Mouse (Mus musculus): ENCODE measurements around the gene Abr. TPM values are rescaled to one million over a fixed set of nuclear protein-coding genes. Genes with fewer than 3 reads are reported as not detected.

The Abr gene
- polyA plus RNA-seq, 1 experiment from 2014 or later, result 28.3 TPM

DNA sequence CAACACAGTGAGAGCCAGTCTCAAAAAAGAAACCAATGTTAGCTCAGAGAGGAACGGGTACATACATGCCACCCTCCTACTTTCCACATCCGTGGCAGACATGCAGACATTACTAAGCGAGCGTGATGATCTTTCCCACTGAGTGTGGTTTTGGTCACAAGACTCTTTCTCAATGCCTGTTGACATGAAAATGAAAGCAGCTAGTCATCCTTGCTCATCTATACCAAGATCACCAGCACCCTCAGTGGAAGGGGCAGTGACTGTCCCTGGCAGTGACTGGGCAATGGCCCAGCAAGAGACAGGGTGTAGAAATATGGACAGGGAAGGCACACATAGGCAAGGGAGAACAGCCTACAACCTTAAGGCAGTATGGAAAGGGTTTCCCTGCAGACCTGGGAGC, 142.4 kb downstream of the Abr start:
- peaks cover 34% of the 10 kb centered on the region for H3K4me1 ChIP-seq
- peaks cover 19% of the 10 kb centered on the region; the same call in 1 of the 2 replicates for H3K36me3 ChIP-seq
- no peak overlapping the region for H3K4me2 ChIP-seq
- no peak overlapping the region for H3K9ac ChIP-seq
- no peak overlapping the region for H3K27ac ChIP-seq
- 93% methylated on average over 4 of the region's 4 CpGs for WGBS
- no peaks in the 10 kb centered on the region for H3K27me3 ChIP-seq
- H3K9me3 ChIP-seq, result no peaks in the 10 kb centered on the region
- ATAC-seq (ENCODE audit: borderline replicate concordance, extremely low read depth, low FRiP score, low TSS enrichment), result no peak
- no peak overlapping the region for H3K4me3 ChIP-seq

DNA sequence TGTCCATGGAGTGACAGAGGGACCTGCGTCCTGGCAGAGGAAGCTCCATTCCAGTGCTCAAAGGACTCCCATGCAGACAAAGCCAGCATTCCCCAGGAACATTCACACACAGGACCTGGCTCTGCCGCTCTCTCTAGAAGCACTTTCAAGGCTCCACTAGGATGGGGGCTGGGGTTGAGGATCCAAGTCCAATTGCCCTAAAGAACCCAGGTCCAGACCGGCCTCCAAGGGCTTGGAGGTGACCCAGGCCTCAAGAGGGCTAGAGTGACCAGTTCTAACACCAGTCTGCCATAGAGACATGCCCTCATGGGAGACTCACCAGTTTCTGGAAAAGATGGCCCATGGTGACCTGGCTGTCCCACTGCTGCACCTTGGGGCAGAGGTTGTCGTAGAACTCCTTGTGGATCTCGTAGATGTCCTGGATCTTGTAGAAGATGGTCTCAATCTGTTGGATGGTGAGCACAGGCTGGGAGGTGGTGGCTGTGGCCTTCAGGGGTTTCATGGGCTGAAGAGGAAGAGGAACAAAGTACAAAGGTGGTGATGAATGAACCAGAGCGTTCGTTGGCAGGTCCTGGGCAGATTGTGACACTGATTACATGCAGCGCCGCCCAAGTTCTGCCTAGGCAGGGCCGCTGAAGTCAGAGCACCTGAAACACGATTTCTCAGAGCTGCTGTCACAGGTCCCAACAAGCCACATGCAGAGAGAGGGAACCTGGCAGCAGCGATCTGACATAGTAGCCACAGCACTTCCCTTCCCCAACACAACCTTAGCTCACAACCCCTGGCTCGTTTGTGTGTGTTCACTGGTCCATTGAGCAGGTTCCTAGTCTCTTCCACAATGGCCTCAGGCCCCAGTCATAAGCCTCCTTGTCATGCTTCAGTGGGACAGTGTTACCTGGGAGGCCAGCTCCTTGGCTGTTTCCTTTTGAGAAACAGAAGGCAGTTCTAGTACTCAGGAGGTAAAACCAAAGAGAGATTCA, 143.1 kb downstream of the Abr start:
- Histone ChIP-seq H3K9ac (no peak overlapping the region), H3K4me2 (no peak overlapping the region), H3K9me3 (no peaks in the 10 kb centered on the region), H3K4me1 (peaks cover 30% of the 10 kb centered on the region), H3K27ac (no peak overlapping the region), H3K4me3 (no peak overlapping the region), H3K36me3 (peaks cover 19% of the 10 kb centered on the region; the same call in 1 of the 2 replicates), H3K27me3 (no peaks in the 10 kb centered on the region)
- no peak for ATAC-seq (ENCODE audit: borderline replicate concordance, extremely low read depth, low FRiP score, low TSS enrichment)
- 91% methylated on average over 13 of the region's 13 CpGs for WGBS

DNA sequence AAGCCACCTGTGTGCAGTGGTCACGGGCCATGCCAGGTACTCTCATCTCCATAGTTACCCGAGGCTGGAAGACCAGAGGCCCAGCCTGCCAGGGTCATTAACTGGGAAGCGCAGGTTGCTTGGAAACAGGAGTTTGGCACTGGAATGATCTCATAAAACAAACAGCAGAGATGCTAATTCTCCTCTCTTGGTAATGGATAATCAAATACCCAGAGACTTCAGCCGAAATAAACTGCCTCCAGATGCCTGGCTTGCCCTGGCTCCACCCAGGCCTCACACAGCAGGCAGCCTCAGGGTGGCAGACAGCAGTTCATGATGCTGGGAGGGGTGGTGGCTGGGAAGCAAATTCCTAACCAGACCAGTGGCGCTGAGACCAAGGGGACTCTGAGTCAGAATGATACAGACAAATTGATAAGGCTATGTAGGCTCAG, 145.0 kb downstream of the Abr start:
- Histone ChIP-seq H3K4me3 (no peak overlapping the region), H3K36me3 (peaks cover 19% of the 10 kb centered on the region; the same call in 1 of the 2 replicates), H3K27me3 (no peaks in the 10 kb centered on the region), H3K4me1 (peaks cover 11% of the 10 kb centered on the region; the same call in 1 of the 2 replicates), H3K9me3 (no peaks in the 10 kb centered on the region), H3K4me2 (no peak overlapping the region), H3K27ac (0 out of 2 replicates have a peak overlapping the region, but pooled peaks have one; percentile 33), H3K9ac (no peak overlapping the region)
- WGBS, result 30% methylated on average over 5 of the region's 5 CpGs
- peak; percentile 60; the same call in 1 of the 2 replicates for ATAC-seq (ENCODE audit: borderline replicate concordance, extremely low read depth, low FRiP score, low TSS enrichment)

DNA sequence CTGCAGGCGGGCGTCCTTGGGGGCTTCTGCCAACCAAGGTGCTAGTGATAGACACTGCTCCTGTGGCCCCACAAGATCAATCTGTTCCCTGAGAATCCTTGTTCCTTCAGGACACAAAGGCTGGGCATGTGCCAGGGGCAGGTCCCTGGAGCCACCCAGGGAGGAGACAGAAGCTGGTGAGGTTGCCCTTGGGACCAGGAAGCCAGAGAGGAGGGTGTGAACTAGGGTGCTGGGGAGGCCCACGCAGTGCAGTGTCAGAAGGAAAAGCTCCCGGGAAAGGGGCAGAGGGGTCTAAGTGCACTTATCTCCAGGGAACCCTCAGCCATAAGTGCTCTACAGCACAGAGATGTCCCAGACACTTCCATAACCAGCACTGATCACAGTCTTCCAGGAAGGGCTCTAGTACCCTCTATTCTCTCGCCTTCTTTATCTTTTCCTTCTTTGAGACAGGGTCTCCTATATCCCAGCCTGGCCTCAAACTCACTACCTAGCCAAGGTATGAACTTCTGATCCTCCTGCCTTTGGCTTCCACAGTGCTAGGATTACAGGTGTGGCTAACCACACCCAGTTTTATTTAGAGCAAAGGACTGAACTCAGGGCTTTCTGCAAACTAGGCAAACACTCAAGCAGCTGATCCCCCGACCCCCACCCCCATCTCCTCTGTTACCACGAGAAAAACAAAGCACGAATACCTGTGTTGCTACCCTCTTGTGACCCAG, 145.6 kb downstream of the Abr start:
- peak overlapping the region; percentile 30; the same call in 1 of the 2 replicates for H3K27ac ChIP-seq
- H3K4me3 ChIP-seq, result no peak overlapping the region
- no peaks in the 10 kb centered on the region for H3K27me3 ChIP-seq
- 47% methylated on average over 8 of the region's 8 CpGs for WGBS
- ATAC-seq (ENCODE audit: borderline replicate concordance, extremely low read depth, low FRiP score, low TSS enrichment), result no peak
- H3K36me3 ChIP-seq, result peaks cover 23% of the 10 kb centered on the region; the same call in 1 of the 2 replicates
- H3K4me1 ChIP-seq, result peaks cover 8% of the 10 kb centered on the region; the same call in 1 of the 2 replicates
- no peaks in the 10 kb centered on the region for H3K9me3 ChIP-seq
- no peak overlapping the region for H3K4me2 ChIP-seq
- H3K9ac ChIP-seq, result no peak overlapping the region

DNA sequence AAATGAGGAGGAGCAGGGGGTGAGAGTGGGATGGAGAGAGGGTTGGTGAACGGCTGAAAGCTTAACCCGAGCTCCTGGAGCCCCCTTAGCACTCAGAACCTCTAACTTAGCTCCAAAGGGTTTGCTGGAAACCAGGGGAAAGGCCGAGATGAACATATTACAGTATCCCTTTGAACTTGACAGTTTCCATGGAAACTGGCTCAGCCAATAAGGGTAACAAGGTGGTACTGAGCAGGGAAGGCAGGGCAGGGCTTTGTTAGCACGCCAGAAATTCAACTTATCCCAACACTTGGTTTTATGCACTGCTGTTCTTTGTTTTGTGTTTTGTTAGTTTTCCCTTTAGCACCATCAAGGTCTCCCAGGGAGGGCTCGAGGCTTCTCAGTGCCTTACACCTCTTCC, 149.5 kb downstream of the Abr start:
- H3K36me3 ChIP-seq, result peaks cover 5% of the 10 kb centered on the region; the same call in 1 of the 2 replicates

DNA sequence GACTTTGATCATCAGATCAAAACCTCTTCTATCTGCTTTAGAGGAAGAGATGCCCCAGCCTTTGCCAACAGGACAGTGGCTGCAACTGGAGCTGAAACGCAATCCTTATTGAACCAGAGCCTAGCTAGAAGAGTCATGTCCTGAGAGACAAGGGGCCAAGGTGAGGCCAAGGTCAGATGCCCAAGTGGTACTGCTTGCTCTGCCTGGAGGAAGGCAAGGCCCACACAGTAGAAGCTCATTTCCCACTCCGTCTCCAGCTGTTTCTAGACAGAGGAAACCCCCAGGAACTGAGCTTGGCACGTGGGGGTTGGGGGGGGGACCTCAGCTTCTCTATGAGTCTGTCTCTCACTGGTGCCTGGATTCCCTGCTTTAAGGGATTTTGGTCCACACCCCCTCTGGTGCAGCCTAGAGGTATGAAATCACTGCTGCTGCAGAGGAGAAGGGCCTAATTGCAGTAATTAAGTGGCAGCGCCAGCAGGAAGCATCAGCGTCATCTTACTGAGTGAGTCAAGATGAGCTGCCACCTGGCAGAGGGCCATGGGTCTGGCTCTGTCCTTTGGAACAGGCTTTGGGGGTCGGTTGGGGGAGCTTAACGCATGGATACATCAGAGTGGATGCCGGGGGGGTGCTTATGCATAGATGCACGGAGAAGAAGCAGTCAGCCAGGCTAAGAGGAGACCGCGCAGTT, 152.7 kb downstream of the Abr start:
- Histone ChIP-seq H3K4me2 (no peak overlapping the region), H3K4me1 (peaks cover 33% of the 10 kb centered on the region), H3K4me3 (no peak overlapping the region), H3K36me3 (0 out of 2 replicates have a peak, but pooled peaks cover 5% of the 10 kb centered on the region), H3K9ac (no peak overlapping the region), H3K27ac (peak overlapping the region; percentile 2; the same call in 1 of the 2 replicates), H3K9me3 (no peaks in the 10 kb centered on the region), H3K27me3 (no peaks in the 10 kb centered on the region)
- peak; percentile 17; the same call in 1 of the 2 replicates for ATAC-seq (ENCODE audit: borderline replicate concordance, extremely low read depth, low FRiP score, low TSS enrichment)
- 45% methylated on average over 11 of the region's 11 CpGs for WGBS

More for the DNA sequence above, 149.5 kb downstream of the Abr start:
- Histone ChIP-seq H3K4me1 (peaks cover 33% of the 10 kb centered on the region), H3K4me3 (no peak overlapping the region), H3K27ac (no peak overlapping the region), H3K27me3 (no peaks in the 10 kb centered on the region), H3K9ac (no peak overlapping the region), H3K4me2 (no peak overlapping the region), H3K9me3 (no peaks in the 10 kb centered on the region)
- ATAC-seq (ENCODE audit: borderline replicate concordance, extremely low read depth, low FRiP score, low TSS enrichment), result no peak
- WGBS, result 32% methylated on average over 5 of the region's 5 CpGs

DNA sequence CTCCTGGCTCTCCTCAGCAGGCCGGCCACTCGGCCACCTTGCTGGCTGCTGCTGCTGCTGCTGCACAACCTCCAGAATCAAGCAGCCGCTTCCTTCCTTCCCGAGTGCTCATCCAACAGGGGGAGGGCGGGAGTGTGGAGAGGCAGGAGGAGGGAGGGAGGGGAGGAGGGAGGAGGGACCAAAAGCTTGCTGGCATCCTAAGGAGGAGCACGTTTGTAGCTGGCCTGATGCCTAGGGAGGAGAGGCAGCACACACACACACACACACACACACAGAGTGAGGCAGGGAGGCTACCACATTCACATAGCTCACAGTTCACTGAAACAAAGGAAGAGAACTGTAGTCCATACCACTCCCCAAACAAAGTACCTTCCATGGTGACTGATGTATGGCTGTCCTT, 153.8 kb downstream of the Abr start:
- no peaks in the 10 kb centered on the region for H3K9me3 ChIP-seq
- 9% methylated on average over 5 of the region's 6 CpGs for WGBS

DNA sequence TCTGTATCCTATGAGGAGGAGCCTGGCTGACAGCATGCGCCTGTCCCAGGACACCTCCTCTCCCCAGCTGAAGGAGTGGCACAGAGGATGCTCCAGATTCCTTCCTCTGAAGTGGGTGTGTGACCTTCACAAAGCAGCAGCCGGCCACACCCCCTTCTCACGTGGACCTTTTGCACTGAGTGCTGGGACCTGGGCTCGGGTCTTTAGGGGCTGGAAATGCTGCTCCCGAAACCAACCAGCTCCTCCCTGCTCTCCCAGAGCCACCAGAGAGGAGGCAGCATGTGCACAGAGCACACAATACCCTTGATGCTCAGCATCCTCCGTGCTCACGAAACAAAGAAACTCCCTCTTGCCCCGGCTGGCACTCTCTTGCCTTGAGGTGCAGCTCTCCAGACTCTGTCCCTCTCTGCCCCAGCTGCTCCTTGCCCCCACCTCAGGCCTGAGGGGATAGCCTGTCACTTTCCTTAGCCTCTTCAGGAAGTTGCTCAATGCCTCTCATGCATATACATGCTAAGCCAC, 154.6 kb downstream of the Abr start:
- WGBS, result 30% methylated on average over 8 of the region's 8 CpGs
- H3K4me3 ChIP-seq, result no peak overlapping the region
- H3K9me3 ChIP-seq, result no peaks in the 10 kb centered on the region
- H3K36me3 ChIP-seq, result 0 out of 2 replicates have a peak, but pooled peaks cover 14% of the 10 kb centered on the region
- H3K27me3 ChIP-seq, result no peaks in the 10 kb centered on the region
- no peak overlapping the region for H3K4me2 ChIP-seq
- no peak overlapping the region for H3K27ac ChIP-seq
- no peak overlapping the region for H3K9ac ChIP-seq
- H3K4me1 ChIP-seq, result peaks cover 33% of the 10 kb centered on the region
- ATAC-seq (ENCODE audit: borderline replicate concordance, extremely low read depth, low FRiP score, low TSS enrichment), result no peak

More for the DNA sequence above, 153.8 kb downstream of the Abr start:
- peak; percentile 79 for ATAC-seq (ENCODE audit: borderline replicate concordance, extremely low read depth, low FRiP score, low TSS enrichment)
- peaks cover 33% of the 10 kb centered on the region for H3K4me1 ChIP-seq
- H3K9ac ChIP-seq, result no peak overlapping the region
- H3K27ac ChIP-seq, result peak overlapping the region; percentile 2; the same call in 1 of the 2 replicates
- H3K36me3 ChIP-seq, result 0 out of 2 replicates have a peak, but pooled peaks cover 9% of the 10 kb centered on the region
- H3K27me3 ChIP-seq, result no peaks in the 10 kb centered on the region
- H3K4me2 ChIP-seq, result no peak overlapping the region
- H3K4me3 ChIP-seq, result no peak overlapping the region

DNA sequence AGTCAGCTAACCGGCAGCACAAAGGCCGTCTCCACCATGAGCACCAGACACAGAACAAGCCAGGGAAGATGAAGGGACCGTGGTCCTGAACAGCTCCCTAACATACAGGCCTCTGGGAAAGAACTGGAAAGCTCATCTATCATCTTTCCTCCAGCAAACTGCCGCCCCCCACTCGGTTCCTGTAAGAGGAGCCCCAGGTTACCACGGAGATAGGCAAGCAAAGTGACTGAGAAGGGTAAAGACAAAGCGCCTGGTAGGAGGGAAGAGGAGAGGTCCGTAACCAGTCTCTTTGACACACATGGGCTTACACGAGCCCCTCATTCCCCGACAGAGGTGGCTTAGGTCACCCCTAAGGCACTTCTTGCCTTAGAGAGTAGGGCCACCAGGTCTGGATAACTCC, 155.0 kb downstream of the Abr start:
- 42% methylated on average over 10 of the region's 10 CpGs for WGBS
- H3K4me1 ChIP-seq, result peaks cover 33% of the 10 kb centered on the region

DNA sequence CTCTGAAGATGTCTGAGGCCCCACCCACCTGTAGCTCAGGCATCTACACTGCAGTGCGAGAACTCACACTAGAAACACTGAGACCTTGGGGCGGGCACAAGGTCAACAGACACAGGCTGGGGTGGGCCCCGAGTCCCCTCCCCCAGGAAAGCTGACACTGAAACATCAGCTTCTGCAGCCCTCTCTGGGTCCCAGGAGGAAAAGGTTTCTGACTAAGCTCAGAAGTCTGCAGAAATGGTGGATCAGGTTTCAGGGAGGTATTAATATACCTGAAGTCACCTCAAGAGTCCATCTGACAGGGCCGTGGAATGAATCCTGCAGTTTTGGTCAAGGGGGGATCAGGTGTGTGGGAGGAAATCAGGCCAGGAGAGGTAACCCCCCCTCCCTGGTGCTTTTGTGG, 156.2 kb downstream of the Abr start:
- H3K4me1 ChIP-seq, result peaks cover 33% of the 10 kb centered on the region
- no peaks in the 10 kb centered on the region for H3K27me3 ChIP-seq
- no peak overlapping the region for H3K4me2 ChIP-seq
- H3K9ac ChIP-seq, result no peak overlapping the region
- 71% methylated on average over 4 of the region's 4 CpGs for WGBS
- no peaks in the 10 kb centered on the region for H3K9me3 ChIP-seq
- H3K4me3 ChIP-seq, result no peak overlapping the region
- 0 out of 2 replicates have a peak, but pooled peaks cover 10% of the 10 kb centered on the region for H3K36me3 ChIP-seq
- H3K27ac ChIP-seq, result no peak overlapping the region
- ATAC-seq (ENCODE audit: borderline replicate concordance, extremely low read depth, low FRiP score, low TSS enrichment), result no peak

More for the DNA sequence above, 155.0 kb downstream of the Abr start:
- Histone ChIP-seq H3K27me3 (no peaks in the 10 kb centered on the region), H3K27ac (no peak overlapping the region), H3K4me2 (no peak overlapping the region), H3K4me3 (no peak overlapping the region), H3K9me3 (no peaks in the 10 kb centered on the region), H3K36me3 (0 out of 2 replicates have a peak, but pooled peaks cover 13% of the 10 kb centered on the region), H3K9ac (no peak overlapping the region)
- no peak for ATAC-seq (ENCODE audit: borderline replicate concordance, extremely low read depth, low FRiP score, low TSS enrichment)

DNA sequence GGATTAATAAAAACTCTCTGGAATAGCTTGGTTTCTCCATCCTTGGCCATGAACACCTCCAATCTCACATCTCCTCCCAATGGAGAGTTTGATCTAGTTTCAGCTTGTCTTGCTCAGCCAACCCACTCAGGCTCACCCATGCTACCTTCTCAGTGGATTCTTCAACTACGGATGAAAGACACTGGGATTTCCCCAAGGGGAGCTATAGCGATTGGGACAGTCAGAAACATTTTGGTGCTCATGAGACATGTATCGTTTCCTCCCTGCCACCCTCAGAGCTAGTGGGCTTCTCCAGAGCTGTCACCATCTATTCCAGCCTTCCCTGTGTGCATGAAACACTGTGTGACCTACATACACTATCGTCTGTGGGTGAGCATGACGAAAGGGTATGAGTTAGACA, 160.4 kb downstream of the Abr start:
- H3K4me1 ChIP-seq, result peaks cover 5% of the 10 kb centered on the region
- peaks cover 24% of the 10 kb centered on the region for H3K36me3 ChIP-seq
- no peak overlapping the region for H3K9ac ChIP-seq
- H3K4me2 ChIP-seq, result no peak overlapping the region
- no peaks in the 10 kb centered on the region for H3K27me3 ChIP-seq
- WGBS, result 86% methylated on average over 5 of the region's 5 CpGs
- no peak for ATAC-seq (ENCODE audit: borderline replicate concordance, extremely low read depth, low FRiP score, low TSS enrichment)
- no peaks in the 10 kb centered on the region for H3K9me3 ChIP-seq
- no peak overlapping the region for H3K27ac ChIP-seq
- no peak overlapping the region for H3K4me3 ChIP-seq
